Mouse (Mus musculus): Measurements from ENCODE around the gene Baz2b. TPM values are rescaled to one million over a fixed set of nuclear protein-coding genes. Genes with fewer than 3 reads are reported as not detected.
A peak's percentile ranks its signal among the peaks of the same experiment; 100 is the strongest.
"Not testable (repeated sequence)": the region's sequence is repeated elsewhere in the genome, so short reads cannot be mapped to it uniquely, and the experiment has no call there.

The Baz2b gene
- polyA plus RNA-seq, 2 experiments: 36.0 to 45.6 TPM

DNA sequence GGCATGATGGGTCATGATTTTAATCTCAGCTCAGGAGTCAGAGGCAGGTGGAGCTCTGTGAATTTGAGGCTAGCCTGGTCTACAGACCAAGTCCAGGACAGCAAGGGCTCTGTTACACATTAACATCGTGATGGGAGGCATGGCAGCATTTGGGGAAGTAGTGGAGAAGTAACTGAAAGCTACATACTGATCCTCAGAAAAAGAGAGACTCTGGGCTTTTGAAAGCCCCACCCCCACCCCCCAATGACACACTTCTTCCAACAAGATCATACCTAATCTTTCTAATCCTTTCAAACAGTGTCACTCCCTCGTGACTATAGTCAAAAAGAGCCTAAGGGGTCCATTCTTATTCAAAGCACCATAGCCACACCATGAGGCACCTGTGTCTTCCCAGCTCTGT, 73.8 kb downstream of the Baz2b start:
- Histone ChIP-seq H3K9me3 (ENCODE audit: control insufficient read depth, low read length) (no peaks in the 10 kb centered on the region), H3K4me3 (replicated peaks; ENCODE audit: low read length) (no peak overlapping the region), H3K36me3 (ENCODE audit: control insufficient read depth, insufficient read depth, low read length) (no peaks in the 10 kb centered on the region), H3K4me1 (ENCODE audit: control insufficient read depth, insufficient read depth, low read length) (peaks cover 13% of the 10 kb centered on the region; the same call in 1 of the 2 replicates), H3K9ac (ENCODE audit: low read depth, low read length, severe bottlenecking) (no peak overlapping the region), H3K4me2 (replicated peaks; ENCODE audit: low read depth, low read length, severe bottlenecking) (no peak overlapping the region), H3K27ac (replicated peaks; ENCODE audit: low read depth, low read length) (no peak overlapping the region), H3K27me3 (ENCODE audit: control insufficient read depth, insufficient read depth, low read length) (no peaks in the 10 kb centered on the region)
- ATAC-seq (ENCODE audit: low FRiP score, low read depth) (no peak), DNase-seq (ENCODE audit: low spot score) (no peak)
- TF ChIP-seq POLR2A (IDR thresholded peaks at IDR 0.05; ENCODE audit: borderline replicate concordance, extremely low read depth, insufficient read depth, insufficient read length): no peak
- 61% methylated on average over 2 of the region's 2 CpGs for WGBS

DNA sequence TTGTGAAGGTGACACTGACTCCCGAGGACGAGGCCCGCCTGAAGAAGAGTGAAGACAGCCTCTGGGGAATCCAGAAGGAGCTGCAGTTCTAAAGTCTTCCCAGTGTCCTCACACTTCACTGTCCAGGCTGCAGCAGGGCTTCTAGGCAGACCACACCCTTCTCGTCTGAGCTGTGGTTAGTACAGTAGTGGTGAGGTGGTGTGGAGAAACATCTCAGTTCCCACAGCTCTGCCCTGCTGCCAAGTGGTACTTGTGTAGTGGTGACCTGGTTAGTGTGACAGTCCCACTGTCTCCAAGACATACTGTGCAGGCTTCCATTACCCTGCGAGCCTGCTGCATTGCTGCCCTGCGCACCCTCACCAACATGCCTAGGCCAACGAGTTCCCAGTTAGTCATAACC, 74.7 kb downstream of the Baz2b start:
- H3K4me1 ChIP-seq (ENCODE audit: control insufficient read depth, insufficient read depth, low read length): peaks cover 13% of the 10 kb centered on the region; the same call in 1 of the 2 replicates
- not testable (repeated sequence) for H3K9me3 ChIP-seq (ENCODE audit: control insufficient read depth, low read length); H3K4me2 ChIP-seq (replicated peaks; ENCODE audit: low read depth, low read length, severe bottlenecking); DNase-seq (ENCODE audit: low spot score); H3K27me3 ChIP-seq (ENCODE audit: control insufficient read depth, insufficient read depth, low read length); H3K9ac ChIP-seq (ENCODE audit: low read depth, low read length, severe bottlenecking); H3K4me3 ChIP-seq (replicated peaks; ENCODE audit: low read length); H3K27ac ChIP-seq (replicated peaks; ENCODE audit: low read depth, low read length); H3K36me3 ChIP-seq (ENCODE audit: control insufficient read depth, insufficient read depth, low read length); ATAC-seq (ENCODE audit: low FRiP score, low read depth)
- WGBS: 92% methylated on average over 7 of the region's 7 CpGs

DNA sequence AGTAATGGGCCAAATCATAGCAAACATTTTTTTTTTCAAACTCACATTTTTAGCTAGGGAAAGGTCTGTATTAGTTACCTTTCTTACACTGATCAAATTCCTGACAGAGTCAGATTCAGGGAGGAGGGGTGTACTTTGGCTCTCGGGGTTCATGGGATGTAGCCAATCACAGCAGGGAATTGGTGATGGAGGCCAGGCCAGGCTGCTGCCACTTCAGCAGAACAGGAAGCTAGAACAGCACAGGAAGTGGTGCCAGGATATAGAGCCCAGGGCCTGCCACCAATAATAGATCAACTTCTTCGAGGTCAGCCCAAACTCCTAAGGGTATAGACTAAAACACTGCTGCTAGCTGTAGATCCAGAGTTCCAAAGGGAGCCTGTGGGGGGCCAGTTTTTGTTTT, 76.6 kb downstream of the Baz2b start:
- H3K4me3 ChIP-seq (replicated peaks; ENCODE audit: low read length): no peak overlapping the region
- H3K27ac ChIP-seq (replicated peaks; ENCODE audit: low read depth, low read length): no peak overlapping the region
- TF ChIP-seq POLR2A (IDR thresholded peaks at IDR 0.05; ENCODE audit: borderline replicate concordance, extremely low read depth, insufficient read depth, insufficient read length): no peak
- WGBS: 44% methylated on average over 2 of the region's 2 CpGs
- H3K27me3 ChIP-seq (ENCODE audit: control insufficient read depth, insufficient read depth, low read length): no peaks in the 10 kb centered on the region
- H3K4me1 ChIP-seq (ENCODE audit: control insufficient read depth, insufficient read depth, low read length): peaks cover 13% of the 10 kb centered on the region; the same call in 1 of the 2 replicates
- no peaks in the 10 kb centered on the region for H3K9me3 ChIP-seq (ENCODE audit: control insufficient read depth, low read length)
- no peak overlapping the region for H3K4me2 ChIP-seq (replicated peaks; ENCODE audit: low read depth, low read length, severe bottlenecking)
- no peaks in the 10 kb centered on the region for H3K36me3 ChIP-seq (ENCODE audit: control insufficient read depth, insufficient read depth, low read length)
- DNase-seq (ENCODE audit: low spot score) (no peak), ATAC-seq (ENCODE audit: low FRiP score, low read depth) (no peak)
- H3K9ac ChIP-seq (ENCODE audit: low read depth, low read length, severe bottlenecking): no peak overlapping the region

DNA sequence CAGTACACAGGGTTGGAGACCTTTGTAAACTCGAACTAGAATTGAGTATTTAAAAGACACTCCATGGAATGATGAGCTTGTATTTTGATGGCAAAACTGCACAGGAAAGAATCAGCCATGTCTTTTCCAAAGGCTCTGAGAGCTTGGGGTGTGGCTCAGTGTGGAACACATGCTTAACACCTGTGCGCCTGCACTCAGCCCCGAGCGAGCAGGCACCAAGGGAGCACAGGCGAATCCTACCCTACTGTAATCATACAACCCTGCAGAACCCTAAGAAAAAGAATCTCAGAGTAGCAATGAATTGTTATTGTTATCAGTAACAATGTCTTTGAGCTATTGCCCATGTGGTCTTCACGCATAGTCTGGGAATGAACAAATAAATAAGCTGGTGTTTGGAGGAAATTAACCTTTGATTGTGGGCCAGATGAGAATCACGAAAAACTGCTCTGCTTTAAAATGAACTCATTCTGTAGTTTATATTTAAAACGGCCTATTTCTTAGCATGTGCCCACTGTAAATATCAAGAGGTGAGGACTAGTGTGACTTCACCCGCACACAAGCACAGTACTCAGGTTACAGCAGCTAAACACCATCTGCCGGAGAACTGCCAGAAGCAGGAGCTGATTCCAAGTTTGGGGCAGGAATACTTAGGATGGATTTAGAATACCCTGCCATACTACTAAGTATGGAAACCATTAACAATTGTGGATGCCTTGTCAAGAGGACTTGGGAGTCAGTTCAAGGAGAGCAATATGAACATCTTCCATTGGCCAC, 77.2 kb downstream of the Baz2b start:
- Histone ChIP-seq H3K4me2 (replicated peaks; ENCODE audit: low read depth, low read length, severe bottlenecking) (0 out of 2 replicates have a peak overlapping the region, but pooled peaks have one; percentile 8), H3K4me3 (replicated peaks; ENCODE audit: low read length) (no peak overlapping the region), H3K9me3 (ENCODE audit: control insufficient read depth, low read length) (no peaks in the 10 kb centered on the region), H3K9ac (ENCODE audit: low read depth, low read length, severe bottlenecking) (no peak overlapping the region), H3K27me3 (ENCODE audit: control insufficient read depth, insufficient read depth, low read length) (no peaks in the 10 kb centered on the region), H3K27ac (replicated peaks; ENCODE audit: low read depth, low read length) (no peak overlapping the region), H3K36me3 (ENCODE audit: control insufficient read depth, insufficient read depth, low read length) (no peaks in the 10 kb centered on the region), H3K4me1 (ENCODE audit: control insufficient read depth, insufficient read depth, low read length) (peaks cover 13% of the 10 kb centered on the region; the same call in 1 of the 2 replicates)
- ATAC-seq (ENCODE audit: low FRiP score, low read depth): peak; percentile 70; the same call in 1 of the 2 replicates
- TF ChIP-seq POLR2A (IDR thresholded peaks at IDR 0.05; ENCODE audit: borderline replicate concordance, extremely low read depth, insufficient read depth, insufficient read length): no peak
- peak; percentile 53 for DNase-seq (ENCODE audit: low spot score)
- WGBS: 19% methylated on average over 10 of the region's 10 CpGs

DNA sequence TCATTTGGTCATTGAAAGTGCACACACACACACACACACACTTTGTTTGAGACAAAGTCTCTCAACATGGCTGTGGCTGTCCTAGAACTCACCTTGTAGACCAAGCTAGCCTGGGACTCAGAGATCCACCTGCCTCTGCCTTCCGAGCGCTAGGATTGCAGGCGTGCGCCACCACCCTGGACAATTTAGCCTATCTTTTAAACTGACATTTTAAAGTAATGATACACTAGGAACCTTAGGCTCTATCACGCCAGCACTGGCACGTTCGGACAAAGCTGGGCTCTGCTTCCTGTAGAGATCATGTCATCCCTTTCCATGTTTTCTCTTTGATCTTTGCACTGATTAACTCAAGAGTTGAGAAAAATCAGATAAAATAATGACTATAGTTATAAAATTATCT, 81.0 kb downstream of the Baz2b start:
- DNase-seq (ENCODE audit: low spot score): no peak
- WGBS: 86% methylated on average over 7 of the region's 7 CpGs
- H3K27me3 ChIP-seq (ENCODE audit: control insufficient read depth, insufficient read depth, low read length): no peaks in the 10 kb centered on the region
- H3K4me1 ChIP-seq (ENCODE audit: control insufficient read depth, insufficient read depth, low read length): peaks cover 13% of the 10 kb centered on the region
- no peaks in the 10 kb centered on the region for H3K36me3 ChIP-seq (ENCODE audit: control insufficient read depth, insufficient read depth, low read length)
- no peak overlapping the region for H3K9ac ChIP-seq (ENCODE audit: low read depth, low read length, severe bottlenecking)
- TF ChIP-seq POLR2A (IDR thresholded peaks at IDR 0.05; ENCODE audit: borderline replicate concordance, extremely low read depth, insufficient read depth, insufficient read length): no peak
- H3K4me2 ChIP-seq (replicated peaks; ENCODE audit: low read depth, low read length, severe bottlenecking): no peak overlapping the region
- H3K4me3 ChIP-seq (replicated peaks; ENCODE audit: low read length): no peak overlapping the region
- H3K9me3 ChIP-seq (ENCODE audit: control insufficient read depth, low read length): no peaks in the 10 kb centered on the region
- no peak overlapping the region for H3K27ac ChIP-seq (replicated peaks; ENCODE audit: low read depth, low read length)
- no peak for ATAC-seq (ENCODE audit: low FRiP score, low read depth)
